Mouse (Mus musculus) activated CD4-positive, CD25-positive, alpha-beta regulatory T cell, adult 9 weeks (primary cell): Measurements from ENCODE around the gene Csrnp2. TPM values are rescaled to one million over a fixed set of nuclear protein-coding genes. Genes with fewer than 3 reads are reported as not detected.

Experiments
- polyA plus RNA-seq: library from polyadenylated mRNA; unstranded; fragments of 100-300 nt; shearing (Covaris generic); gene quantifications from one replicate; pipeline ENCODE4 v1.2.1, GENCODE M21; 2017

Gene Csrnp2
- 3.2 TPM for polyA plus RNA-seq

DNA sequence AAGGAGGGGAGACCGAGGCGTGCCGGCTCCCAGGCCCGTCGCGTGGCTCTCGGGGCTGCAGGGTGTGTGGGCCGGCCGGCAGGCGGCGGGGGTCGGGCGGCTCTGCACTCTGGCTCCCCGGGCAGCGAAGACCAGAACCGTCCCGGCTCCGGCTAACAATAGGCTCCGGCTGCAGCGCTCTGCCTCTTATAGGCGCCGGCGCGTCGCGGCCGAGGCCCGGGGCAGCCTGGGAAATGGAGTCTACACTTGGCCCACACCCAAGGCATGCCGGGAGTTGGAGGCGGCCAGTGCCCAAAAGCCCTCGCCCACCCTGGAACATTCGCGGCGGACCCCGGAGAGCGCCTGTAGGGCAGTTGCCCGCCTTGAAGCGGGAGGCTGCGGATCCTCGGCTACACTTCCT, at the start of gene Csrnp2:
TSS of gene Csrnp2 (minus strand) at position 387 of the 400 bp plus-strand sequence.

GRCm38 (mm10) chr15:100468295-100469188, 26.7 kb downstream of the Csrnp2 start, which contains the start of gene Letmd1:
Gene Letmd1 (plus strand): TSS chr15:100469023.

Other genes starting within 250 kb of the Csrnp2 start
- not detected for gene Tmprss12, start 214.7 kb downstream of the Csrnp2 start, polyA plus RNA-seq
- gene Mettl7a1, start 191.3 kb downstream of the Csrnp2 start, polyA plus RNA-seq = 10.3 TPM
- not detected for gene Mettl7a3, start 160.6 kb downstream of the Csrnp2 start, polyA plus RNA-seq
- not detected for gene Methig1, start 142.3 kb downstream of the Csrnp2 start, polyA plus RNA-seq
- not detected for gene Mettl7a2, start 142.3 kb downstream of the Csrnp2 start, polyA plus RNA-seq
- gene Higd1c, start 130.9 kb downstream of the Csrnp2 start, polyA plus RNA-seq = not detected
- not detected for gene Gm5475, start 73.3 kb downstream of the Csrnp2 start, polyA plus RNA-seq
- 37.1 TPM for gene Slc11a2, start 70.4 kb downstream of the Csrnp2 start, polyA plus RNA-seq
- 40.3 TPM for gene Letmd1, start 26.5 kb downstream of the Csrnp2 start, polyA plus RNA-seq
- gene Tfcp2, start 56.5 kb upstream of the Csrnp2 start, polyA plus RNA-seq = 8.3 TPM
- 5.1 TPM for gene Pou6f1, start 104.5 kb upstream of the Csrnp2 start, polyA plus RNA-seq
- 544 TPM for gene Dazap2, start 119.9 kb upstream of the Csrnp2 start, polyA plus RNA-seq
- gene Smagp, start 141.5 kb upstream of the Csrnp2 start, polyA plus RNA-seq = 0.53 TPM
- gene Bin2, start 174.1 kb upstream of the Csrnp2 start, polyA plus RNA-seq = 759 TPM
- gene Cela1, start 192.4 kb upstream of the Csrnp2 start, polyA plus RNA-seq = 9.6 TPM
- 164 TPM for gene Galnt6, start 233.9 kb upstream of the Csrnp2 start, polyA plus RNA-seq